Mouse (Mus musculus) C2C12 (cell line): ENCODE measurements at regions not wholly inside any gene's neighbourhood (a gene's known extent, or its start where the extent isn't known, plus 50 kb on each side); places are given as distances from the start of the nearest gene placed in this dataset.

Source experiments
- CTCF ChIP-seq: IDR thresholded peaks from one replicate; pipeline ENCODE4 v1.5.1; 2011; ENCODE audit not compliant: control insufficient read depth, insufficient read depth, insufficient read length
- MAX ChIP-seq: IDR thresholded peaks from one replicate; pipeline ENCODE4 v1.6.1; 2011; ENCODE audit warnings: mild to moderate bottlenecking, control low read depth
- MYOD1 ChIP-seq: IDR thresholded peaks from one replicate; pipeline ENCODE4 v1.6.1; 2011; ENCODE audit warnings: low read depth; ENCODE audit not compliant: control insufficient read depth, insufficient read length
- MYOG ChIP-seq: IDR thresholded peaks from one replicate; pipeline ENCODE4 v1.6.1; 2011; ENCODE audit not compliant: control insufficient read depth, insufficient read length; ENCODE audit errors: extremely low read depth
- USF1 ChIP-seq: IDR thresholded peaks from one replicate; pipeline ENCODE4 v1.6.1; 2011; ENCODE audit warnings: low read depth, mild to moderate bottlenecking, control low read depth, moderate library complexity

- TF ChIP-seq MAX (no peak), CTCF (no peak), USF1 (no peak), MYOD1 (no peak), MYOG (no peak)
Observed at GRCm38 (mm10) chr8:127885831-127886230, 472.6 kb upstream of the Nrp1 start.
